Mouse (Mus musculus): ENCODE data around the gene Efhd1.

Efhd1 gene

GRCm38 (mm10) chr1:87308952-87309351 is 44.8 kb downstream of the Efhd1 start:
- DNase-seq (ENCODE audit: inconsistent ontology term), result no peak

- no peak for DNase-seq (ENCODE audit: inconsistent ontology term)
Measured at GRCm38 (mm10) chr1:87309621-87310020, 45.5 kb downstream of the Efhd1 start.

- no peak for DNase-seq (ENCODE audit: inconsistent ontology term)
Measured at GRCm38 (mm10) chr1:87312681-87313080, 48.5 kb downstream of the Efhd1 start.

GRCm38 (mm10) chr1:87313116-87313515 is 49.0 kb downstream of the Efhd1 start:
- no peak for DNase-seq (ENCODE audit: inconsistent ontology term)

- DNase-seq (ENCODE audit: inconsistent ontology term), result no peak
Measured at GRCm38 (mm10) chr1:87313843-87314570, 49.8 kb downstream of the Efhd1 start.

- DNase-seq (ENCODE audit: inconsistent ontology term), result no peak
Measured at GRCm38 (mm10) chr1:87315431-87315830, 51.3 kb downstream of the Efhd1 start.

GRCm38 (mm10) chr1:87315894-87316293 is 51.7 kb downstream of the Efhd1 start:
- peak; percentile 26 for DNase-seq (ENCODE audit: inconsistent ontology term)

GRCm38 (mm10) chr1:87316672-87317071 is 52.5 kb downstream of the Efhd1 start:
- no peak for DNase-seq (ENCODE audit: inconsistent ontology term)

GRCm38 (mm10) chr1:87321071-87321470 is 56.9 kb downstream of the Efhd1 start:
- no peak for DNase-seq (ENCODE audit: inconsistent ontology term)

GRCm38 (mm10) chr1:87322778-87323177 is 58.6 kb downstream of the Efhd1 start:
- DNase-seq (ENCODE audit: inconsistent ontology term), result no peak

GRCm38 (mm10) chr1:87324649-87325048 is 60.5 kb downstream of the Efhd1 start:
- DNase-seq (ENCODE audit: inconsistent ontology term), result peak; percentile 74

- peak; percentile 99 for DNase-seq (ENCODE audit: inconsistent ontology term)
Measured at GRCm38 (mm10) chr1:87326742-87327163, 62.6 kb downstream of the Efhd1 start, which contains the start of gene Gigyf2. Gene Gigyf2 (plus strand): TSS chr1:87326998.

GRCm38 (mm10) chr1:87327165-87327861 is 63.1 kb downstream of the Efhd1 start:
- no peak for DNase-seq (ENCODE audit: inconsistent ontology term)

- no peak for DNase-seq (ENCODE audit: inconsistent ontology term)
Measured at GRCm38 (mm10) chr1:87331774-87332173, 67.6 kb downstream of the Efhd1 start.

GRCm38 (mm10) chr1:87350576-87350975 is 86.4 kb downstream of the Efhd1 start:
- DNase-seq (ENCODE audit: inconsistent ontology term), result no peak

GRCm38 (mm10) chr1:87360276-87360675 is 96.1 kb downstream of the Efhd1 start:
- no peak for DNase-seq (ENCODE audit: inconsistent ontology term)
